Mouse (Mus musculus) thymus, adult 2 months (tissue): ENCODE data around the gene Tmco1. TPM values are rescaled to one million over a fixed set of nuclear protein-coding genes. Genes with fewer than 3 reads are reported as not detected.

Experiments
- DNase-seq: peaks from one replicate; pipeline ENCODE4 v3.0.0; 2021
- H3K27ac ChIP-seq: fragments of 200-500 bp; 2 replicates; pipeline ENCODE4 v1.5.1; 2012; ENCODE audit warnings: low read length, control low read depth; ENCODE audit not compliant: control insufficient read depth, insufficient read depth
- H3K27me3 ChIP-seq: fragments of 200-500 bp; 2 replicates; pipeline ENCODE4 v1.6.1; 2012; ENCODE audit warnings: mild to moderate bottlenecking, low read length, moderate library complexity, mixed read lengths; ENCODE audit not compliant: control insufficient read depth, insufficient read depth
- H3K36me3 ChIP-seq: fragments of 200-500 bp; 2 replicates; pipeline ENCODE4 v1.6.1; 2012; ENCODE audit warnings: mild to moderate bottlenecking, low read length, moderate library complexity; ENCODE audit not compliant: control insufficient read depth, insufficient read depth
- H3K4me1 ChIP-seq: fragments of 200-500 bp; replicated peaks from 2 replicates; pipeline ENCODE4 v1.6.1; 2012; ENCODE audit warnings: low read length; ENCODE audit not compliant: control insufficient read depth, insufficient read depth
- H3K4me3 ChIP-seq: fragments of 200-500 bp; 2 replicates; pipeline ENCODE4 v1.5.1; 2012; ENCODE audit warnings: mild to moderate bottlenecking, low read length, control low read depth, moderate library complexity; ENCODE audit not compliant: control insufficient read depth, insufficient read depth
- CTCF ChIP-seq: fragments of 200-500 bp; IDR thresholded peaks from 2 replicates; pipeline ENCODE4 v1.5.1; 2012; ENCODE audit warnings: mild to moderate bottlenecking, control low read depth, low read length, moderate library complexity, borderline replicate concordance; ENCODE audit not compliant: control insufficient read depth, poor library complexity, insufficient read depth; ENCODE audit errors: extremely low read depth
- POLR2A ChIP-seq: fragments of 200-500 bp; IDR thresholded peaks from 2 replicates; pipeline ENCODE4 v1.6.1; 2012; ENCODE audit warnings: mild to moderate bottlenecking, low read length, control low read depth, moderate library complexity; ENCODE audit not compliant: control insufficient read depth, poor library complexity, insufficient read depth; ENCODE audit errors: extremely low read depth
- WGBS: fragments of 180-500 bp; shearing (Covaris S2); methylation state at CpG from one replicate; pipeline ENCODE4 v1.1.7; 2018; 5-methylcytosine and 5-hydroxymethylcytosine counted together
- polyA plus RNA-seq: library from polyadenylated mRNA; depleted of rRNA; stranded (reverse); fragments of >200 nt; gene quantifications from 2 replicates; pipeline ENCODE4 v1.2.3, GENCODE M21; 2012

Tmco1 gene
- polyA plus RNA-seq, 1 experiment = 44.9 TPM

DNA sequence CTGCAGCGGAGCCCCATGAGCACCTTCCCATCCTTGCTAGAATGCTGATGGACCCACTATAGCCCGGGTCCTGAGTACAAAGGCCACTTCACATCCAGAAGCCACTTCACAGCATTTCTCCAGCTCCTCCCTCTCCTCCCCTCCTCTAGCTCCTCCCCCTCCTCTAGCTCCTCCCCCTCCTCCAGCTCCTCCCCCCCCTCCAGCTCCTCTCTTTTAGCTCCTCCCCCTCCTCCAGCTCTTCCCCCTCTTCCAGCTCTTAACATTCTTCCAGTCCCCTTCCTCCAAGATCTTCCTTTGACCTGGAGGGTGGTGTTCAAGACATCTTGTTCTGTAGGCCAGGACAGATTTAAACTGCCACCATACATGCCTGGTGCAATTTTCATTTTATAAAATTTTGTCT lies 8.1 kb upstream of the Tmco1 start:
- H3K27me3 ChIP-seq = no peaks in the 10 kb centered on the region
- WGBS = 90% methylated on average over 2 of the region's 2 CpGs
- no peak overlapping the region for H3K27ac ChIP-seq
- no peaks in the 10 kb centered on the region for H3K36me3 ChIP-seq
- no peak overlapping the region for H3K4me3 ChIP-seq
- DNase-seq = no peak
- peaks cover 8% of the 10 kb centered on the region; the same call in 1 of the 2 replicates for H3K4me1 ChIP-seq
- TF ChIP-seq CTCF (no peak), POLR2A (no peak)

DNA sequence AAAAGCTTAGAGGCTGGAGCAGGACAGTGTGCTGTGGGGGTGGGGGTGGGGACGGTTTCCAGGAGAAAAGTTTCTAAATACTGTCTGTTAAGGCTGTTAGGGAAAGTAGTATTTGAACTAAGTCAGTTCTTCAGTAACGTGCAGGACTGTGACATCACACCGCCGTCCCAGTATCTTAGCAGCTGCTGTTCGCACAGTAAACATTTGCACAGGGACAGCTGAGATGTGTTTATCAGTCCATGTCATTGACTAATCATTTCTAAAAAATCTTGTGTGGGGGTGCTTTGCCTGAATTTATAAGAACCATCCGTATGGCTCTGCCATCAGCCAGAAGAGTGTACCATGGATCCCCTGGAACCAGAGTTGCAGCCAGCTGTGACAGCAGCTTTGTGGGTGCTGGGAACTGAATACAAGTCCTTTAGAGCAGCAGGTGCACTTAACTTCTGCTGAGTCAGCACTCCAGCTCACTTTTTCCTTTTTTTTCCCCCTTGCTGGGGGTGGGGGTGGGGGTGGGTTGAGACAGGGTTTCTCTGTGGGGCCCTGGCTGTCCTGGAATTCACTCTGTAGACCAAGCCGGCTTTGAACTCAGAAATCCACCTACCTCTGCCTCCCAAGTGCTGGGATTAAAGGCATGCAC lies 2.6 kb upstream of the Tmco1 start:
- peaks cover 13% of the 10 kb centered on the region for H3K4me1 ChIP-seq
- DNase-seq = no peak
- no peaks in the 10 kb centered on the region for H3K27me3 ChIP-seq
- no peak overlapping the region for H3K4me3 ChIP-seq
- H3K36me3 ChIP-seq = no peaks in the 10 kb centered on the region
- H3K27ac ChIP-seq = no peak overlapping the region
- WGBS = 89% methylated on average over 7 of the region's 7 CpGs
- TF ChIP-seq POLR2A = no peak
- no peak for TF ChIP-seq CTCF

DNA sequence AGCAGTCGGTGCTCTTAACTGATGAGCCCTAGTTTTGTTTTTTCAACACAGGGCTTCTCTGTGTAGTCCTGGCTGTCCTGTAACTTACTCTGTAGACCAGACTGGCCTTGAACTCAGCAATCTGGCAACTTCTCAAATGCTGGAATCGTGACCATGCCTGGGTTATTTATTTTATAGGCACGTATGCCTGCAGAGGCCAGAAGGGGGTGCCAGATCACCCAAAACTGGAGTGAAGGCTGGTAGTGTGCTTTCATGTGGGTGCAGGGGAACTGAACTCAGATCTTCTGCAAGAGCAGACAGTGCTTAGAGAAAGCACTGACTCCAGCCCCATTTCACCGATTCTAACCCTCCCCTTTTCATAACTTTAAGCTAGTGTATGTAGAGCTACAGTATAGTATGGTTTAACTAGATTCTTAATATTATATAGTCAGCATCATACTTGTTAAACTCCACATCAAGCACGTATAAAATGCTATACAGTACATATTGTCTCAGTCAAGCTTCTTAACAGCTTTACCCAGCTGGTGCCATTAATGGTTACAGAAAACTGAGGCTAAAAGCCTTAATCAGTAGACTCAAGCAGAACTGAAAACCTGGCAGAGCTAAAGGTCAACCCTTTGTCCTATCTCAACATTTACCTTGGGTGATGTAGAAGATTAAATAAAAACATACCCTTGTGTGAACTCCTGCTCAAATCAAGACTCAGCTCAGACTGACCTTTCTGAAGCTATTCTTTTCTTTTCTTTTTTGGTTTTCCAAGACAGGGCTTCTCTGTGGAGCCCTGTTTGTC lies 1.5 kb upstream of the Tmco1 start:
- WGBS = 40% methylated on average over 5 of the region's 5 CpGs
- no peaks in the 10 kb centered on the region for H3K27me3 ChIP-seq
- H3K4me1 ChIP-seq = peaks cover 13% of the 10 kb centered on the region
- peak; percentile 80 for DNase-seq
- no peak overlapping the region for H3K27ac ChIP-seq
- TF ChIP-seq CTCF (peak; percentile 23; the same call in 1 of the 2 replicates), POLR2A (no peak)
- H3K4me3 ChIP-seq = no peak overlapping the region
- H3K36me3 ChIP-seq = no peaks in the 10 kb centered on the region

DNA sequence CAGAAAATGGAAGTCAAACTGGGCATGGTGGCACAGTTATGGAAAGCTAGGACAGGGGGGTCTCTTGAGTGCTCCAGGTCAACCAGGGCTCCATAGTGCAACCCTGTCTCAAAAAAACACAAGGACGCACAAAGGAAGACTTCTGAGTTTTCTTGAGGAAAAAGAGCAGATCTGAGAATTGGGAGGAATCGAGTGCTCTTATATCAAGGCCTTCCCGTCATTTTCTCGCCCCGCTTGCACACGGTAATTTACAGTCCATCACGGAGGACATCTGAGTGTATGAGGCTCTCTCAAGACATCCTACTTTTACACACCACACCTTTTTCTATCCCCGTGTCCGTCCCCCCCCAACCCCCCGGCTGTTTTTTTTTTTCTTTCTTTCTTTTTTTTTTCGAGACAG lies 504 bp upstream of the Tmco1 start:
- H3K36me3 ChIP-seq = no peaks in the 10 kb centered on the region
- H3K27me3 ChIP-seq = no peaks in the 10 kb centered on the region
- WGBS = 37% methylated on average over 11 of the region's 11 CpGs
- peak overlapping the region; percentile 75 for H3K4me3 ChIP-seq
- H3K27ac ChIP-seq = no peak overlapping the region
- H3K4me1 ChIP-seq = peaks cover 13% of the 10 kb centered on the region
- TF ChIP-seq CTCF (no peak), POLR2A (no peak)
- no peak for DNase-seq

DNA sequence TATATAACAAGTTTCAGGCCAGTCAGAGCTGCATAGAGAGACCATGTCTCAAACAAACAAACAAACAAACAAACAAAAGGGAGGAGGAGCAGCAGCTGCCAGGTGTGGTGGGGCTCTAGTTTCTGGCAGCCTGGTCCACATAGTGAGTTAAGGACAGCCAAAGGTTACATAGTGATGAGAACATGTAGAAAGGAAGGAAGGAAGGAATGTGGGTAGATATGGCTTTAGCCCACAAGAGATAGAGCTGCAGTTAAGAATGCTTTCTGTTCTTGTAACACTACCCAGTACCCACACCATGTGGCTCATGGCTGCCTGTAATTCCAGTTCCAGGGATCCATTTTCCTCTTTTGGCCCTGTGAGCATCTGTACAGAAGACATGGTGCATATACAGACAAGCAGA lies 4.2 kb downstream of the Tmco1 start:
- Histone ChIP-seq H3K27ac (no peak overlapping the region), H3K4me1 (peaks cover 4% of the 10 kb centered on the region), H3K4me3 (no peak overlapping the region), H3K27me3 (no peaks in the 10 kb centered on the region), H3K36me3 (peaks cover 23% of the 10 kb centered on the region)
- DNase-seq = no peak
- TF ChIP-seq CTCF (no peak), POLR2A (no peak)

DNA sequence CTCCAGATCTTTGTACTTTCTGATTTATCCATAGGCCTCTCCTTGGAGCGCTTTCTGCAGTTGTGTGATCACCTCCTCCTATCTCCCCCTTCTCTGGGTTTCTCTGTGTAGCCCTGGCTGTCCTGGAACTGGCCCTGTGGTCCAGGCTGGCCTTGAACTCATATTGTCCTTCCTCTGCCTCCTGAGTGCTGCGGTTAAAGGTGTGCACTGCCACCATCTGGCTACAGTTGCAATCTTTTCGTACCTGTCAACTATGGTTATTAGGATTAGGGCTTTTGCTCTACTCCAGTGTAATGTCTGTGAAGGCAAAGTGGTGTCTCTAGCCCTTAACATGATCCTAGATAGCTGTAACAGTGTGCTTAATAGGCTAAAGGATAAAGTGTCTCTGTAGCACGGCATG lies 5.0 kb downstream of the Tmco1 start:
- Histone ChIP-seq H3K36me3 (peaks cover 26% of the 10 kb centered on the region), H3K27ac (no peak overlapping the region), H3K4me1 (no peaks in the 10 kb centered on the region), H3K4me3 (no peak overlapping the region), H3K27me3 (no peaks in the 10 kb centered on the region)
- no peak for DNase-seq
- no peak for TF ChIP-seq POLR2A
- TF ChIP-seq CTCF = no peak
- WGBS = 92% methylated on average over 4 of the region's 4 CpGs

DNA sequence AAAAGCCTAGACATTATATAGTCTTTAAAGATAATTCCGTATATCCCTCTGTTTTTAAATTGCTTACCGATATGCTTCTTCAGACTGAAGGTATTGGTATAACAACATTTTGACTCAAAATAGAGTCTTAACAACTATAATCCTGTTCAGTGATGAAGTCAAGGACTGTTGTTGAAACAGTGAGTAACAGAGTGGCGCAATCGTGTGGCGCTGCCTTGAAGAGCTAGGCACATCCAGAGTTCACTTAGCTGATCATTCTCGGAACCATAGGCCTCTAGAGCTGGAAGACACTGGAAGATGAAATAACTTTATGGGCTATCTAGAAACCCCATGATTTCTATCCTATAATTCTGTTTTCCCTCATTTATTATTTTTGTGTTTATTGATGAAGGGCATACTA lies 13.5 kb downstream of the Tmco1 start:
- 99% methylated on average over 6 of the region's 6 CpGs for WGBS
- Histone ChIP-seq H3K4me3 (no peak overlapping the region), H3K27me3 (no peaks in the 10 kb centered on the region), H3K27ac (no peak overlapping the region), H3K4me1 (no peaks in the 10 kb centered on the region), H3K36me3 (peaks cover 61% of the 10 kb centered on the region)
- TF ChIP-seq CTCF (no peak), POLR2A (no peak)
- DNase-seq = no peak
